Mouse (Mus musculus): ENCODE results near the gene Socs3. TPM values are rescaled to one million over a fixed set of nuclear protein-coding genes. Genes with fewer than 3 reads are reported as not detected.

The Socs3 gene
- total RNA-seq, 2 experiments from 2014 or later, result 1.8 to 4.7 TPM

DNA sequence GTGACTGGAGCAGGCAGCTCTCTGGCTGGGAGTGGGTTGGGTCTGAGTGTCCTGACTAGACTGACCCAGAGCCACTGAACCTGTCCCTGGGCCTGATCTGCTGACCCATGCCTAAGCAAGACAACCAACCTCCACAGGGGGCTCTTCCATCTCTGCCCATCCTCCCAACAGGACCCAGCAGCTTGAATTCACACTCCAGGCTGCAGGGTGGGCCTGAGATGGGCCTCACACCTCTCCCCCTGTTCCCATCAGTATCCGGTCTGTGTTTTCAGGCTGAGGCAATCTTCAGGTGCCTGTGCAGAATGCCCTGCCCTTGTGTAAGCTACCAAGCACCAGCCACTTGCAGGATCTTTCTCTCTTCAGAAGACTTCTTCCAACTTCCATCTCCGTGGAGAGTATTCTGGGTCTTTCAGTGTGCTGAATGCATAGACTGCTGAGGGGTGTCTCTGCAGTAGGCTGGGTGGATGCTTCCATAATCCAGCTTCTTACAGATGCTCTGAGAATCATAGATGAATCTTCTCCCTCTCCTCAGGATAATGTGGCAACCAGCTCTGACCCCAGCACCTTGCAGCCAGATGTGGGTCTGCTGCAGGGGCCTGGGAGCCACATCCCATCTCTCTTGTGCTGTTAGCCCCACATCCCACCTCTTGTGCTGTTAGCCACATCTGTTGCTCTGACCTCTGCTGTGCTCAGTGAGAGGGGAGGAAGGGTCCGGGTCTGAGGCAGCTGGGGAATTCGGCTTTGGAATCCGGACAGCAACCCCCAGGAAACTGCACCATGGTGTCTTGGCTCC lies 35.1 kb downstream of the Socs3 start:
- intact Hi-C loops (cut with DNase I), result loop anchor here (5.0 kb wide), 1 partner anchor 33 kb away; no protein-coding TSS in a partner anchor
- no peak for DNase-seq

DNA sequence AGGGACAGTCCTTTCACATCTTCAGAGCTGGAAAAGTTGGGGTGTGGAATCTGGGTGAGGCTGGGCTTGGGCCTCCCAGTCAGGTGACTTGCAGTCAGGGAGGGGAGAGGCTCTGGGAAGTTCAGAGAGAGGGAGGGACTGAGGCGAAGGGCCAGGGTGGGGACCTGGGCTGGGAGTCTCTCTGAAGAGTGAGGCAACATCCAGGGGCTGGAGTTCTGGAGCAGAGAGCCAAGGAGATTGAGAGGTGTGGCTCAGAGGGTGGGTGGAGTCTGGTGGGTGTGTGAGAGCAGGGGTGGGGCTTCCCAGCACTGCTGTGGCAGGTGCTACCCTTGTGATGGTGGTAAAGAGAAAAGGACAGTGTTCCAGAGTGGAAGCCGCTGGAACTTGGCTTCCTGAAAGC lies 35.7 kb downstream of the Socs3 start:
- intact Hi-C loops (cut with DNase I), result loop anchor here (5.0 kb wide), 1 partner anchor 33 kb away; no protein-coding TSS in a partner anchor

DNA sequence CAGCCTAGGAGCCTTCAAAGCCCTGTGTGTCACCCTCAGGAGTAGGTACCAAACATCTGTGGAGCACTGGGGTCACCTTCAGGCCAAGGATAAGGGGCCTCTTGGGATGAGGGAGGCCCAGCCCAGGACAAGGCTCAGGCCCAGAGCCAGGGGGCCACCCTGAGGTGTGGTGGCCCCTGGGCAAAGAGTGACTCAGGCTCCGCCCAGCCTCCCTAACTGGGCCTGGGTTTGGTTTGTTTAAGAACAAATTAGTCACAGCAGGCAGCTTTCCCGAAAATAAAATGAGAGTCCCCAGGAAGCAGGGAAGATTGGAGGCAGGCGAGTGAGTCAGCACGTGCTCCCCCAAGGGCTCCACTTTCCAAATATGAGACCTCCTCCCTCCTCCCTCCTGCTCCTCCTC lies 37.7 kb downstream of the Socs3 start:
- DNase-seq, result peak in 1 of 2 experiments; percentile 62
- intact Hi-C loops (cut with DNase I), result loop anchor here (5.0 kb wide), 1 partner anchor 35 kb away; no protein-coding TSS in a partner anchor

More for the DNA sequence above, 35.7 kb downstream of the Socs3 start:
- peak; percentile 59 to 74 for DNase-seq

DNA sequence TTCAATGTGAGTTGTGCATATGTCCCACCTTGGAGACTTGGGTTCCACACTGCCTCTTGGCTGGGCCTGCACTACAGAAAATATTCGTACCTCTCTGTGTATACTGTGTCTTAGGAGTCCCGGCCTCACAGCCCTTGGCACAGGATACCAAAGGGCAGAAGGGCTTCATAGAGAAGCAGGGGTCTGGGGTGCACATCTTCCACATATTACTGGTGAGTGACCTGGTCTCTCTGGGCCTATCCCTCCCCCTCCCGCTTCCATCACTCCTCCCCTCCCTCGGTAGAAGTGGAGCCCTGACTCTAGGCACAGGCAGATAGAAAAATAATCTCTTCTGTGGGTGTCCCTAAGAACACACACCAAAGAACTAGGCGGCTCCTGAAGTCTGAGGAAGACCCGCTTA lies 38.3 kb downstream of the Socs3 start:
- intact Hi-C loops (cut with DNase I), result loop anchor here (5.0 kb wide), 1 partner anchor 36 kb away; no protein-coding TSS in a partner anchor
- no peak for DNase-seq

DNA sequence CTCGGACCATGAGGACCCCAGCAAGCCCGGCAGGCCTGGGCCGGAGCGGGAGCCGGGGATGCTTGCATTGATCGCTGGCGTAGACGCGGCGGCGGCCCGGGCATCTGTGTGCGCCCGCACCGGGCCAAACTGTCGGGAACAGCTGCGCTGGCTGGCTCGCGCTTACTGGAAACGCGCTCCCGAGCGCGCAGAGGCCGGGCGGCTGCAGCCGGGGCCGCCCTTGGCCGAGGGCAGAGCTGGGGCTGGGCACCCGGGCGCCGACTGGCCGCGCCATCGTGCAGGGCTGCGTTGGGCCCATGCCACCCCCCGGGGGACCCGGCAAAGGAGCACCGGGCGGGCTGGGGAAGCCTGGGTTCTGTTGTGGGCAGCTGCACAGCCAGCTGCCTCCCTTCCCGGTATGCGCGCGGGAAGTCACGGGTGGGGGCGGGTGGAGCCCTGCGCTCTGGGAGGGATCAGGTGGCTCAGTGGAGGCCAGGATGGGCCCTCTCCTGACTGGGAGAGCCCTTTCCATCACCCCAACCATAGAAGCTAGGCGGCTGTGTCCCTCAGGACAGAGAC lies 39.0 kb downstream of the Socs3 start:
- intact Hi-C loops (cut with DNase I), result loop anchor here (5.0 kb wide), 1 partner anchor 36 kb away; no protein-coding TSS in a partner anchor
- peak; percentile 68 to 80 for DNase-seq

DNA sequence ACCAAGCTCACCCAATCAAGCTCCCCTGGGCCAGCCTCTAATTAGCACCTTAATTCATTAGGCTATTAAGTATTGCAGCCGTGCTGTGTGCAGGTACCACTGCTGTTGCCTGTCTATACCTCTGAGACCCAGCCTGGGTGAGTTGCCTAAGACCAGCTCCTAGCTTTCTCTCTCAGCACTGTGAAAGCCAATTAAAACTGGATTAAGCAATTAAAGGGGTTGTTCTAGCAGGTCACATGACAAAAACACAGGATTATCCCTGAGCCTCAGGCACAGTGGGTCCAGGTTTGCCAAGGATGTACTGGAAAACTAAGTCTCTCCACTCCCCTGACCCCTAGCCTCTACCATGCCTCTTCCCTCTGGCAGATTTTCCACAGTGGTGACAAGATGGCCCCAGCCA lies 44.3 kb downstream of the Socs3 start:
- no peak for DNase-seq
- intact Hi-C loops (cut with DNase I), result no loop called here

DNA sequence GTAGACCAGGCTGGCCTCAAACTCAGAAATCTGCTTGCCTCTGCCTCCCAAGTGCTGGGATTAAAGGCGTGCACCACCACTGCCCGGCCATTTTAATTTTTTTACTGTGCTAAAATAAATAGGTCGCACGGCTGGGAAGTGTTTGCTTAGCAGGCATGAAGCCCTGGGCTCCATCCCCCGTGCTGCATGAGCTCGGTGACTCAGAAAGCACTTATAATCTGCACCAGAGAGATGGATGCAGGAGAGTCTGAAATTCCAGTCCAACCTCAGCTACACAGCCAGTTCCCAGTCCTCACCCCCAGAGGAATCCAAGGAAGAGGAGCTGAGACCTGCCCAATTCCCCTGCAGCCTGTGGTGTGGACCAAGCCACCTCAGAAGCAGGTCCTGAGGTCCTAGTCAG lies 45.4 kb downstream of the Socs3 start:
- intact Hi-C loops (cut with DNase I), result no loop called here

DNA sequence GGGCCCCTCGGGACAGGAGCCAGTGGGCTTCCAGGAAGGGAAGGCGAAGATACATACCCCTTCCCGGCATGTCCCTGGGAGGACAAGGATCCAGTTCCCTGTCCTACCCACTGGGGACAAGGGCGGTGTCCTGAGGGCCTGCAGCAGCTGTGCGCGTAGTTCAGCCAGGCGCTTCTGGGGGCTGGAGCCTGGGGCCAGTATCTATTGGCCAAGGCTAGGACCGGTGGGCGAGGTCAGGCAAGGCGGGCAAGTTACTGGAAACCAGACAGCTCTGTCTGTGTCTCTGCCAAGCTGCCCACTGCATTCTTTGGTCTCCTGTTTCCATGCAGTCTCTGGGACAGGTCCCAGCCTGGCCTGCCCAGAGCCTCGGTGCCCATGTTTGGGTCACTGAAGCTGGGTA lies 46.6 kb downstream of the Socs3 start:
- intact Hi-C loops (cut with DNase I), result no loop called here
- peak in 1 of 2 experiments; percentile 38 for DNase-seq

More for the DNA sequence above, 45.4 kb downstream of the Socs3 start:
- DNase-seq, result no peak

DNA sequence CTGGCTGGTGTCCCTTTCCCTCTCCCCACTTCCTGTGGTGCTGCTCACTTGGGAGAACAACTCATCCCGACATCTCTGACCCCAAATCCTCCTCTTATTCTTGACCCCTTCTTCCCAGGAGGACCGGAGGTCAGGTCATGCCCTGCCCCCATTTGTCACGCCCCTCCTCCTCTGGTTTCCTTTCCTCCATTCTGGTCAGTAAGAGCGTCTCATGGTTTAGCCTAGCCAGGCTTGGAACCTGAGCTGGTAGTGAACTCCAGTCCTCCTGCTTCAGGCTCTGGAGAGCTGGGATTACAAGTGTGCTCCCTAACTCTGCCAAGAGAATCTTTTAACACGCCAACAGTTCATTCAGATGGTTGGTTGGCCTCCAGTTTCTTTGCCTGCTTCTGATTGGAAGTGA lies 50.6 kb downstream of the Socs3 start:
- DNase-seq, result no peak
- intact Hi-C loops (cut with DNase I), result no loop called here

DNA sequence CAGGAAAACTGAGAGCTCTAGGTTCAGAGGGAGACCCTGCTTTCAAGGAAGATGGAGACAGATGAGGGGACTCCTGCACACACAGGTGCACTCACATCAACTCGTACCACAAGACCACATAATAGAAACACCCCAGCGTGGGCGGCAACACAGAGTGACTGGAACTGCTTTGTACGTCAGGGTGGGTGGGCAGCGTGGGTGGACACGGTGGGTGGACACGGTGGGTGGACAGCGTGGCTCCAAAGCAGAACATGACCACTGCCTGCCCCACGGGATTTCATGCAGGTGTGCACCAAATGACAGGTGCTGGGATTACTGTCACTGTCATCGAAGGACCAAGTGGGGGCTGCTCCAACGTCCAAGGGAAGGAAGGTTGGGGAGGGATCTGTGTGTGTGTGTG lies 51.3 kb downstream of the Socs3 start:
- DNase-seq, result no peak
- intact Hi-C loops (cut with DNase I), result no loop called here

Small RNA genes lying within 50 kb of the gene (microRNA-seq; reads per million reads assigned to microRNA genes)
- gene Mir6933, result 0 reads per million in 2 experiments

Other genes with a start within 250 kb of the Socs3 start
- 1 to 10 TPM; 1.2 to 1.7 TPM for gene Tmc8, start 188.0 kb downstream of the Socs3 start, total RNA-seq (2021)
- gene Tmc6, start 187.8 kb downstream of the Socs3 start, total RNA-seq (2021), result 1 to 10 TPM; 5.8 to 5.9 TPM
- not detected for gene 6030468B19Rik, start 172.4 kb downstream of the Socs3 start, total RNA-seq (2021)
- gene Gm20708, start 160.4 kb downstream of the Socs3 start, total RNA-seq (2021), result under 1 TPM; 0.57 to 0.89 TPM
- 100 to 1,000 TPM; 155 to 161 TPM for gene Syngr2, start 160.4 kb downstream of the Socs3 start, total RNA-seq (2021)
- gene Afmid, start 144.1 kb downstream of the Socs3 start, total RNA-seq (2021), result 1 to 10 TPM; 2.7 to 3.0 TPM
- gene Tk1, start 144.0 kb downstream of the Socs3 start, total RNA-seq (2021), result 1 to 10 TPM; 4.5 TPM
- gene Birc5, start 120.8 kb downstream of the Socs3 start, total RNA-seq (2021), result under 1 TPM; 0.74 to 0.84 TPM
- not detected for gene Tmem235, start 109.3 kb downstream of the Socs3 start, total RNA-seq (2021)
- 1 to 10 TPM; 4.3 to 5.2 TPM for gene Tha1, start 96.6 kb downstream of the Socs3 start, total RNA-seq (2021)
- 10 to 100 TPM; 17.9 to 18.9 TPM for gene Pgs1, start 16.2 kb upstream of the Socs3 start, total RNA-seq (2021)
- gene Dnah17, start 160.6 kb upstream of the Socs3 start, total RNA-seq (2021), result under 1 TPM; 0.10 to 0.22 TPM

Measured in gastrocnemius, postnatal 36 days (tissue).